Mouse (Mus musculus): Measurements from ENCODE around the gene Tcl1. TPM values are rescaled to one million over a fixed set of nuclear protein-coding genes. Genes with fewer than 3 reads are reported as not detected.
"Not testable (repeated sequence)": the region's sequence is repeated elsewhere in the genome, so short reads cannot be mapped to it uniquely, and the experiment has no call there.

Gene Tcl1
- polyA plus RNA-seq, 1 experiment from 2014 or later, result not detected

DNA sequence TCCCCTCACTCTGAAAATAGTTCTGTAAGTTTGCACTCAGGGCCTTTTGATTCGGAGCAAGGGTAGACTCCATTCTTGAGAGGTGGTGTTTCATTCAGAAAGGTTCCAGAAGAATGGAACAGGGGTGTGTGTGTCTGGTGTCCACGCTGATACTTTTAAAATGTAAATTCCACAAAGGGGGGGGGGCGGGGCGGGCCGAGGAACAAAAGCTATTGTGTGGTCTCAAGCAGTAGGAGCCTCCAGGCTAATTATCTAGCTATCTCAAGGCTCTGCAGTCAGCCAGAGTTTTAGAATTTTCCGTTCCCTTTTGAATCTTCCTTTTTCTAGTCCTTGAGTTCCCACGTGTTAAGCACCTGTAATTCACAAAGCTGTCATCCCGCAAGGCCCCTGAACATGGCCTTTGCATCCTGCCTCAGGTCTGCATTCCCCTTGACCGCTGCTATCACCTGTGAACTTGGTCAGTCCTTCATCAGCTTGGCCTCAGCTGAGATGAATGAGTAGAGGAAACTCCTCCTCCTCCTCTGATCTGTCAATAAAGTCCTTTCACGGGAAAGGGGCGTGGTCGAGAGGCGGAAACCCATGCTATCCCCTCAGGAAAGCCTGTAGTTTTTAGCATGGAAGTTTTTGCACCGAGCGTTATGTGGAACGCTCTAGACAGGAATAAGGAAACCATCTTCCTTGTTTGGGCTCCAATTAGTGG, 2.2 kb upstream of the Tcl1 start:
- whole genome bisulfite sequencing, result 57% methylated on average over 16 of the region's 16 CpGs
- H3K4me2 ChIP-seq, result no peak overlapping the region
- no peaks in the 10 kb centered on the region for H3K4me1 ChIP-seq

GRCm38 (mm10) chr12:105217101-105217760, 5.4 kb downstream of the Tcl1 start:
- H3K9ac ChIP-seq, result no peak overlapping the region
- ATAC-seq (ENCODE audit: borderline replicate concordance, extremely low read depth, low FRiP score, low TSS enrichment), result no peak
- H3K36me3 ChIP-seq, result no peaks in the 10 kb centered on the region
- H3K4me3 ChIP-seq, result no peak overlapping the region
- no peak overlapping the region for H3K4me2 ChIP-seq
- no peak overlapping the region for H3K27ac ChIP-seq
- no peaks in the 10 kb centered on the region for H3K4me1 ChIP-seq
- H3K9me3 ChIP-seq, result no peaks in the 10 kb centered on the region
- H3K27me3 ChIP-seq, result no peaks in the 10 kb centered on the region
- 72% methylated on average over 7 of the region's 7 CpGs for WGBS

More for the DNA sequence above, 2.2 kb upstream of the Tcl1 start:
- H3K9me3 ChIP-seq, result no peaks in the 10 kb centered on the region
- H3K9ac ChIP-seq, result no peak overlapping the region
- no peak overlapping the region for H3K4me3 ChIP-seq
- no peak overlapping the region for H3K27ac ChIP-seq
- ATAC-seq (ENCODE audit: borderline replicate concordance, extremely low read depth, low FRiP score, low TSS enrichment), result no peak
- H3K27me3 ChIP-seq, result no peaks in the 10 kb centered on the region
- no peaks in the 10 kb centered on the region for H3K36me3 ChIP-seq

DNA sequence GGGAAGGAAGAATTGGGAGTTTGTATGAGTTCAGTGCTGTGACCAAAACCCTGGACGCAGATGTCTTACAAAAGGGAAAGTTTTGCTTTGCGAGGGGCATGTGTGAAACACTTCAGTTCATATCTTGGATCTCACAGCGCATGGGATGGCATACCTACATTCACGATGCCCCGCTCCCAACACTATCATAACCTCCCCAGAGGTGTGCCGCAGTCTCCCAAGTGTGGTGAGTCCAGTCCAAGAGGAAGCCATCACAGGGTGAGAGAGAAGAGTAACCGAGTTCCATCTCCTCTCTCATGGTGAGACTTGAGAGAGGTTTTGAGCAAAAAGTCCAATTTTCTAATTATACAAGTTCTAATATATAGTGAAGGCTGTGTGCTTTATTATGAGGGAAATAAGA, 13.4 kb downstream of the Tcl1 start:
- H3K4me1 ChIP-seq, result no peaks in the 10 kb centered on the region
- no peak for ATAC-seq (ENCODE audit: borderline replicate concordance, extremely low read depth, low FRiP score, low TSS enrichment)
- no peak overlapping the region for H3K4me3 ChIP-seq
- no peak overlapping the region for H3K4me2 ChIP-seq
- H3K36me3 ChIP-seq, result no peaks in the 10 kb centered on the region
- H3K9me3 ChIP-seq, result no peaks in the 10 kb centered on the region
- H3K27me3 ChIP-seq, result no peaks in the 10 kb centered on the region
- no peak overlapping the region for H3K27ac ChIP-seq
- no peak overlapping the region for H3K9ac ChIP-seq
- 85% methylated on average over 7 of the region's 7 CpGs for WGBS

- 86% methylated on average over 1 of the region's 1 CpGs for WGBS
- Histone ChIP-seq H3K4me2 (no peak overlapping the region), H3K4me1 (no peaks in the 10 kb centered on the region), H3K36me3 (no peaks in the 10 kb centered on the region), H3K9ac (no peak overlapping the region), H3K4me3 (no peak overlapping the region), H3K9me3 (no peaks in the 10 kb centered on the region), H3K27ac (no peak overlapping the region), H3K27me3 (no peaks in the 10 kb centered on the region)
- ATAC-seq (ENCODE audit: borderline replicate concordance, extremely low read depth, low FRiP score, low TSS enrichment), result no peak
Measured at GRCm38 (mm10) chr12:105208441-105208840, 14.2 kb downstream of the Tcl1 start.

- WGBS, result 60% methylated on average over 1 of the region's 1 CpGs
- Histone ChIP-seq H3K9ac (no peak overlapping the region), H3K36me3 (no peaks in the 10 kb centered on the region), H3K27me3 (no peaks in the 10 kb centered on the region), H3K4me1 (no peaks in the 10 kb centered on the region), H3K9me3 (no peaks in the 10 kb centered on the region), H3K4me3 (no peak overlapping the region), H3K27ac (no peak overlapping the region), H3K4me2 (no peak overlapping the region)
- ATAC-seq (ENCODE audit: borderline replicate concordance, extremely low read depth, low FRiP score, low TSS enrichment), result no peak
Measured at GRCm38 (mm10) chr12:105207071-105207470, 15.5 kb downstream of the Tcl1 start.

GRCm38 (mm10) chr12:105201657-105202056, 20.9 kb downstream of the Tcl1 start, which contains the start of gene Tcl1b4:
Gene Tcl1b4 (plus strand): TSS chr12:105201957.
- not testable (repeated sequence) for H3K4me3 ChIP-seq; H3K4me1 ChIP-seq; H3K27me3 ChIP-seq; ATAC-seq (ENCODE audit: borderline replicate concordance, extremely low read depth, low FRiP score, low TSS enrichment); H3K9ac ChIP-seq; H3K9me3 ChIP-seq; H3K27ac ChIP-seq; H3K4me2 ChIP-seq; H3K36me3 ChIP-seq
- WGBS, result 60% methylated on average over 1 of the region's 1 CpGs

DNA sequence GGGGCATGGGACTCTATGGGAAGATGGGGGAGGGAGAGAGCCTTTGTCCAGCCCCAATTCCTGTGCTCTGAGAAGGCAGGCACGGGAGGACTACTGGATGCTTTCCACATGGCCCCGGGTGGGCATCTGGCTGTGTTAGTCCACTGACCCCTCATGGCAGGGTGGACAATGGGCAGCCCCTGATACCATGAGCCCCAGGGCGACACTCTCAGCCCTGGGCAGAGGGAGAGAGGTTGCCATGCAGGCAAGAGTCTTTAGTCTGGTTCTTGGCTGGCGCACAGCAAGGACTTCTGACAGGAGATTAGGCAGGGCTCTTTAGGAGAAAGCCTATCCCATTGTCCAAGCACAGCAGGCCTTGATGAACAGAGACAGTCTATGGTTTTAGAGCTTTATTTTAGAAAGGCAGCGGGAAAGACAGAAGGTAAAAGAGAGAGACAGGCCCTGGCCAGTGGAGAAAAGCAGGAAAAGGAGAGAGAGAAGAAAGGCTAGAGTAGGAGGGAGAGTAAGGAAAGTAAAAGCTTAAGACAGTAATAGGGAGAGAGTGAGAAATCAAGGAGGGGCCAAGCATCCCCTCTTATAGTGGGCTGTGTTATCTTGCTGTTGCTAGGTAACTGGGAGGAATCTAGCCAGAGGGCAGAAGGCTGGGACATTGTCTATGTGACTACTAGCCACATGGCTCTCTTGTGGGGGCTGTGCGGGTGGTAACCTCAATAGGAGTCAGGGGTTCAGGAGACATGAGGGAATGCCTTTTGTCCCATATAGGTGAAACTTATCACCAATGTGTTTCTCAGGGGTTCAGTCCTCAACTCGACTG, 22.7 kb downstream of the Tcl1 start:
- H3K9ac ChIP-seq; H3K27ac ChIP-seq; H3K4me2 ChIP-seq; H3K4me3 ChIP-seq; ATAC-seq (ENCODE audit: borderline replicate concordance, extremely low read depth, low FRiP score, low TSS enrichment); H3K27me3 ChIP-seq; H3K9me3 ChIP-seq; H3K36me3 ChIP-seq; H3K4me1 ChIP-seq: not testable (repeated sequence)
- 63% methylated on average over 7 of the region's 7 CpGs for WGBS

GRCm38 (mm10) chr12:105190743-105191142, 31.9 kb downstream of the Tcl1 start, which contains the start of gene Tcl1b3:
Gene Tcl1b3 (plus strand): TSS chr12:105191043.
- not testable (repeated sequence) for ATAC-seq (ENCODE audit: borderline replicate concordance, extremely low read depth, low FRiP score, low TSS enrichment); H3K27me3 ChIP-seq; H3K27ac ChIP-seq; H3K36me3 ChIP-seq; H3K4me3 ChIP-seq; H3K9me3 ChIP-seq; H3K4me2 ChIP-seq; H3K9ac ChIP-seq; H3K4me1 ChIP-seq
- 87% methylated on average over 6 of the region's 6 CpGs for WGBS

GRCm38 (mm10) chr12:105188980-105189379, 33.6 kb downstream of the Tcl1 start:
- H3K27me3 ChIP-seq, H3K4me1 ChIP-seq, H3K4me2 ChIP-seq, H3K9ac ChIP-seq, H3K4me3 ChIP-seq, H3K9me3 ChIP-seq, H3K36me3 ChIP-seq, H3K27ac ChIP-seq: not testable (repeated sequence)
- peak; percentile 23; the same call in 1 of the 2 replicates for ATAC-seq (ENCODE audit: borderline replicate concordance, extremely low read depth, low FRiP score, low TSS enrichment)
- WGBS, result 45% methylated on average over 2 of the region's 2 CpGs

GRCm38 (mm10) chr12:105181040-105181644, 41.5 kb downstream of the Tcl1 start:
- not testable (repeated sequence) for H3K9me3 ChIP-seq; ATAC-seq (ENCODE audit: borderline replicate concordance, extremely low read depth, low FRiP score, low TSS enrichment); H3K27ac ChIP-seq; H3K4me2 ChIP-seq; H3K36me3 ChIP-seq; H3K4me1 ChIP-seq; H3K27me3 ChIP-seq; H3K9ac ChIP-seq; H3K4me3 ChIP-seq
- WGBS, result 54% methylated on average over 4 of the region's 4 CpGs

GRCm38 (mm10) chr12:105176044-105176443, 46.5 kb downstream of the Tcl1 start, which contains the start of gene Tcl1b5:
Gene Tcl1b5 (plus strand): TSS chr12:105176344.
- H3K9me3 ChIP-seq; H3K4me3 ChIP-seq; H3K27ac ChIP-seq; H3K4me2 ChIP-seq; H3K27me3 ChIP-seq; H3K9ac ChIP-seq; H3K4me1 ChIP-seq; H3K36me3 ChIP-seq; ATAC-seq (ENCODE audit: borderline replicate concordance, extremely low read depth, low FRiP score, low TSS enrichment): not testable (repeated sequence)
- WGBS, result 62% methylated on average over 3 of the region's 3 CpGs
